Mouse (Mus musculus) kidney, postnatal 0 days (tissue): ENCODE measurements around the gene Otud4. TPM values are rescaled to one million over a fixed set of nuclear protein-coding genes. Genes with fewer than 3 reads are reported as not detected.

Experiments used
- ATAC-seq: fragments of 200-750 bp; cut with Nextera tagmentation; replicated peaks from 2 replicates; pipeline ENCODE4 v1.8.0; 2017; ENCODE audit warnings: low read depth, moderate number of reproducible peaks, moderate TSS enrichment, moderate library complexity; ENCODE audit not compliant: low FRiP score
- DNase-seq: peaks from one replicate; pipeline ENCODE4 v3.0.0-alpha.2; 2016; ENCODE audit warnings: low spot score
- H3K27ac ChIP-seq: fragments of 300-500 bp; sonication (generic); 2 replicates; pipeline ENCODE4 v1.5.1; 2014; ENCODE audit warnings: mild to moderate bottlenecking
- H3K27me3 ChIP-seq: fragments of 300-500 bp; sonication (generic); 2 replicates; pipeline ENCODE4 v1.6.1; 2014; ENCODE audit warnings: low read length, mixed read lengths; ENCODE audit not compliant: insufficient read depth
- H3K36me3 ChIP-seq: fragments of 300-500 bp; sonication (generic); 2 replicates; pipeline ENCODE4 v1.6.1; 2014; ENCODE audit warnings: low read length, mixed read lengths; ENCODE audit not compliant: insufficient read depth
- H3K4me1 ChIP-seq: fragments of 300-500 bp; sonication (generic); replicated peaks from 2 replicates; pipeline ENCODE4 v1.6.1; 2014; ENCODE audit warnings: antibody characterized with exemption, low read length, mixed read lengths; ENCODE audit not compliant: insufficient read depth
- H3K4me2 ChIP-seq: fragments of 300-500 bp; sonication (generic); 2 replicates; pipeline ENCODE4 v1.6.1; 2014; ENCODE audit warnings: mild to moderate bottlenecking, low read length, moderate library complexity, mixed read lengths
- H3K4me3 ChIP-seq: fragments of 300-500 bp; sonication (generic); replicated peaks from 2 replicates; pipeline ENCODE4 v1.5.1; 2014; ENCODE audit warnings: low read depth, low read length
- H3K9ac ChIP-seq: fragments of 300-500 bp; sonication (generic); 2 replicates; pipeline ENCODE4 v1.6.1; 2014; ENCODE audit warnings: low read depth, low read length
- H3K9me3 ChIP-seq: fragments of 300-500 bp; sonication (generic); replicated peaks from 2 replicates; pipeline ENCODE4 v1.6.1; 2016; ENCODE audit warnings: low read length, inconsistent platforms, mixed read lengths
- CTCF ChIP-seq: IDR thresholded peaks from 2 replicates; pipeline ENCODE4 v1.5.1; 2016; ENCODE audit warnings: antibody characterized with exemption, low read depth, mild to moderate bottlenecking, moderate library complexity
- WGBS: fragments of 180-500 bp; shearing (Covaris S2); extraction: QIAGEN DNeasy Blood & Tissue Kit; methylation state at CpG from one replicate; pipeline ENCODE4 v1.1.7; 2014; 5-methylcytosine and 5-hydroxymethylcytosine counted together
- polyA plus RNA-seq: library from polyadenylated mRNA; unstranded; fragments of >200 nt; fragmentation: Nextera tagmentation; extraction: Ambion mirVana; gene quantifications from 2 replicates; pipeline ENCODE4 v1.2.1, GENCODE M21; 2015

Otud4 gene
- polyA plus RNA-seq, 1 experiment from 2014 or later = 12.1 TPM

- peak overlapping the region; percentile 39 for H3K27ac ChIP-seq
- DNase-seq (peak; percentile 61), ATAC-seq (no peak)
These were observed 18.7 kb upstream of the Otud4 start for GRCm38 (mm10) chr8:79620489-79621276.

GRCm38 (mm10) chr8:79622346-79622745 lies 17.1 kb upstream of the Otud4 start:
- WGBS = 65% methylated on average over 11 of the region's 11 CpGs
- DNase-seq = no peak
- Histone ChIP-seq H3K4me1 (peaks cover 5% of the 10 kb centered on the region; the same call in 1 of the 2 replicates), H3K9ac (no peak overlapping the region), H3K27ac (no peak overlapping the region), H3K27me3 (no peaks in the 10 kb centered on the region), H3K4me3 (no peak overlapping the region), H3K4me2 (no peak overlapping the region), H3K9me3 (no peaks in the 10 kb centered on the region), H3K36me3 (no peaks in the 10 kb centered on the region)
- no peak for TF ChIP-seq CTCF
- ATAC-seq = no peak

More at GRCm38 (mm10) chr8:79620489-79621276, 18.7 kb upstream of the Otud4 start:
- WGBS = 60% methylated on average over 9 of the region's 9 CpGs
- Histone ChIP-seq H3K27me3 (no peaks in the 10 kb centered on the region), H3K36me3 (no peaks in the 10 kb centered on the region), H3K4me2 (no peak overlapping the region), H3K4me1 (peaks cover 5% of the 10 kb centered on the region; the same call in 1 of the 2 replicates), H3K9me3 (no peaks in the 10 kb centered on the region), H3K4me3 (no peak overlapping the region), H3K9ac (no peak overlapping the region)
- TF ChIP-seq CTCF = no peak

GRCm38 (mm10) chr8:79623351-79623750 lies 16.1 kb upstream of the Otud4 start:
- no peak overlapping the region for H3K4me3 ChIP-seq
- TF ChIP-seq CTCF = no peak
- no peaks in the 10 kb centered on the region for H3K36me3 ChIP-seq
- no peak overlapping the region for H3K27ac ChIP-seq
- no peak overlapping the region for H3K9ac ChIP-seq
- H3K4me1 ChIP-seq = peaks cover 5% of the 10 kb centered on the region; the same call in 1 of the 2 replicates
- no peak for DNase-seq
- no peaks in the 10 kb centered on the region for H3K9me3 ChIP-seq
- ATAC-seq = peak; percentile 45; the same call in 1 of the 2 replicates
- H3K27me3 ChIP-seq = no peaks in the 10 kb centered on the region
- 84% methylated on average over 12 of the region's 12 CpGs for WGBS
- no peak overlapping the region for H3K4me2 ChIP-seq

GRCm38 (mm10) chr8:79624416-79624815 lies 15.0 kb upstream of the Otud4 start:
- Histone ChIP-seq H3K27ac (no peak overlapping the region), H3K36me3 (no peaks in the 10 kb centered on the region), H3K4me2 (no peak overlapping the region), H3K9ac (no peak overlapping the region), H3K9me3 (no peaks in the 10 kb centered on the region), H3K27me3 (no peaks in the 10 kb centered on the region), H3K4me1 (peaks cover 5% of the 10 kb centered on the region; the same call in 1 of the 2 replicates), H3K4me3 (no peak overlapping the region)
- DNase-seq = no peak
- WGBS = 80% methylated on average over 4 of the region's 4 CpGs
- no peak for TF ChIP-seq CTCF
- no peak for ATAC-seq

- no peaks in the 10 kb centered on the region for H3K27me3 ChIP-seq
- DNase-seq (no peak), ATAC-seq (no peak)
- H3K4me2 ChIP-seq = no peak overlapping the region
- H3K9me3 ChIP-seq = no peaks in the 10 kb centered on the region
- no peak overlapping the region for H3K4me3 ChIP-seq
- no peaks in the 10 kb centered on the region for H3K36me3 ChIP-seq
- H3K27ac ChIP-seq = no peak overlapping the region
- TF ChIP-seq CTCF = no peak
- 81% methylated on average over 5 of the region's 5 CpGs for WGBS
- H3K4me1 ChIP-seq = no peaks in the 10 kb centered on the region
- no peak overlapping the region for H3K9ac ChIP-seq
These were observed 13.2 kb upstream of the Otud4 start for GRCm38 (mm10) chr8:79626213-79626612.

- no peak overlapping the region for H3K9ac ChIP-seq
- 96% methylated on average over 1 of the region's 1 CpGs for WGBS
- no peaks in the 10 kb centered on the region for H3K36me3 ChIP-seq
- no peak for TF ChIP-seq CTCF
- DNase-seq (no peak), ATAC-seq (no peak)
- H3K4me3 ChIP-seq = no peak overlapping the region
- H3K27ac ChIP-seq = no peak overlapping the region
- no peaks in the 10 kb centered on the region for H3K4me1 ChIP-seq
- no peaks in the 10 kb centered on the region for H3K27me3 ChIP-seq
- H3K4me2 ChIP-seq = no peak overlapping the region
- no peaks in the 10 kb centered on the region for H3K9me3 ChIP-seq
These were observed 3.9 kb upstream of the Otud4 start for GRCm38 (mm10) chr8:79635491-79635890.
